Mouse (Mus musculus): Measurements from ENCODE around the gene March10. TPM values are rescaled to one million over a fixed set of nuclear protein-coding genes. Genes with fewer than 3 reads are reported as not detected.

The March10 gene
- not detected in 2 replicates for total RNA-seq (2021)
- long read RNA-seq, experiment 1: 0 reads
- long read RNA-seq, experiment 2: 0 reads

DNA sequence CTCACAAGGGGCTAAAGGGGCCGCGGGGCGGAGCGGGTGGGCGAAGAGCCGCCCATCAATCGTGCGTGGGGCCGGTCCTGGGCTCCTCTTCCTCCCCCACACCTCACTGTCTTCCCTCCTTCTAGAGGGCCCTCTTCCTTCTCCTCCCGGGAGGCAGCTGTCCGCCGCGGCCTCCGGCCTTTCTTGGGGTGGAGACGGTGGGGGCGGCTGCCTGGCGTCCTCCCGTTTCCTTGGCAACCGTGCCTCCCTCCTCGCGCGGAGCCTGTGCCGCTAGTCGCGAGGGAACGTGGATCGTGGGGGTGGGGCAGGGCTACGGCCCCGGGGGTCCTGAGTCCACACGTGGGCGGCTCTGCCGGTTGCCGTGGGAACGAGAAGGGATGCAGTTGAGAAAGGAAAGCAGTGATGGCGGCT is at the start of gene March10:
Gene March10, minus strand, starts transcription at position 239 of the 411 bp plus-strand sequence.
- DNase-seq: peak; percentile 50

DNA sequence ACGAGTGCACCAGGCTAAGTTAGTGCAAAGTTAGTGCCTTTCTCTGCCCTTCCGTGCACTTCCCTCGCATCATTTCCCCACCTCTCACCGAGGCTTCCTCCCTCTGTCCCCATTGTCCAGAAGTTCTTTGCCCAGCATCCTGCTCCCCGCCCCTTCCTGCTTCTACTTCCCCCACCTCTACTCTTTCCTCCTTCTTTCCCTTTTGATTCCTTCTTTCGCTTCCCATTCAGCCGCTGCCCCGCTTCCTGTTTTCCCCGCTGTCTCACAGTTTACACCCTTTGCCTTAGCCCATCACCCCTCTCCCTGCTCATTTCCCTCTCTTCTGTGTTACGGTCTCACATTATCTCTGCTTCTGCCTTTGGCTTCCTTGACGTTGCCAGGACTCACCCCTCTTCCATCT is 49.8 kb upstream of the March10 start:
- no peak for DNase-seq

DNA sequence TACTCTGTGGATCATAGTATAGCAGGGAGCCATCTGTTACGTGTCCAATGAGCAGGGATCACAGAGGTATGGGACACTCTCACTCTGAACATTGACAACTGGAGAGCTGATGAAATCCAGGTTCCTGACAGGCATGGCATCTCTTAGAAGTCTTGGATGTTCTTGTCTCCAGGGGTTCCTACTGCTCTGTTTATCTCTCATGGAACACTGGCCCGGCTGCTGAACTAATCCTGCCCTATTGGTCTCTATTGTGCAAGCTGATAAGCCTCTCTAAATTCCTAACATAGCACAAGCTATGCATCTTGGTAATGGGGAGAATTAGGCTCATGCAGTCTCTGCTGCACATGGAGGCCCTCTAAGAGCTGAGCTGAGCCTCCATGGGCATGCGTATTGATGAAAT is 48.5 kb upstream of the March10 start:
- DNase-seq: no peak

DNA sequence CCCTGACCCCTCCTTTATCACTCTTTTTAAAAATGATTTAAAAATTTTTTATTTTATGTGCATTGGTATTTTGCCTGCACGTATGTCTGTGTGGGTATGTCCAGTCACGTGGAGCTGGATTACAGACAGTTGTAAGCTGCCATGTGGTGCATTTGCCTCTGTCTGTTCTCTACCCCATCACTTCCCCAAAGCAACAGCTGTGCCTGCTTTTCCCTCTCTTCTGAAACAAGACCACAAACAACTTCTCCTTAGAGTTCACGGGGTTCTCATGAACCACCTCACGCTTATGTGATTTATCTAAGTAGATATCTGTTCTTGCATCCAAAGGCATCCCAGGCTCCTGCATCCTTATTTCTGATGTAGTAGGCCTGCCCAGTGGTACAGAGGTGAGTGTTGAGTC is 45.8 kb upstream of the March10 start:
- DNase-seq: no peak

DNA sequence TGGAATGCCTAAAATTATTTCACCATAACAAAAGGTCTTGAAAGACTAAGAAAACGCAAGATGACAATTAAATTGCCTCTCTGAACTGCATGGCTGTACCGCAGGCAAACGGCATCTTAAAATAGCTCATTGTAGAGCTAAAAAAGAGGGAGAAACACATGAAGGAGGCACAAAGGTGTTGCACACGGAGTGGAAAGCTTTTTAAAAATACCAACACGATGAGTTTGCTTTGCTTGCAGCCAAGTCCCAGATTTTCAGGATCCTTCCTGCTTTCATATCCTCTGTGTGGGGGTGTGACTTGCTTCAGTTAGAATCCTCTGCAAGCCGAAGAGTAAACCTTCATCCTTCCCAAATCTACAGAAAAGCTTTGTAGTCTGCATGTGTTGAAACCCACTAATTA is 41.0 kb upstream of the March10 start:
- no peak for DNase-seq

DNA sequence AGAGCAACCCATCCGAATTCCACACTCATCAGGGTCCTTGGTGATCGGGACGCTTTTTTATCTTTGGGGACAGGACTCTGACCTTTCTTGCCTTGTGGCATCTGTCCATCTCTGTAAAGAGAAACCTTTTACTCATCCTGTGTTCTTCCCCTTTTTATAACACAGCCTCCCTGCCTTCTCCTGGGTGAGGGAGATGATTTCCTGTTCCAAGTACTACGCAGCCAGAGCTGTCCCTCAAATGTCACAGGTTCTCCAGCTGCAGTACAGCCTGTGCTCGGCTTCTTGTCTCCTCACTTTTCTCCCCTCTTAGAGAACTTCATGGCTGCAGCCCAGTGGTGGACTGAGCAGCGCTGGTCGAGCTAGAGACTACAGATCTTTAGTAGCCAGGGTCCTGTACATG is 40.1 kb upstream of the March10 start:
- no peak for DNase-seq

DNA sequence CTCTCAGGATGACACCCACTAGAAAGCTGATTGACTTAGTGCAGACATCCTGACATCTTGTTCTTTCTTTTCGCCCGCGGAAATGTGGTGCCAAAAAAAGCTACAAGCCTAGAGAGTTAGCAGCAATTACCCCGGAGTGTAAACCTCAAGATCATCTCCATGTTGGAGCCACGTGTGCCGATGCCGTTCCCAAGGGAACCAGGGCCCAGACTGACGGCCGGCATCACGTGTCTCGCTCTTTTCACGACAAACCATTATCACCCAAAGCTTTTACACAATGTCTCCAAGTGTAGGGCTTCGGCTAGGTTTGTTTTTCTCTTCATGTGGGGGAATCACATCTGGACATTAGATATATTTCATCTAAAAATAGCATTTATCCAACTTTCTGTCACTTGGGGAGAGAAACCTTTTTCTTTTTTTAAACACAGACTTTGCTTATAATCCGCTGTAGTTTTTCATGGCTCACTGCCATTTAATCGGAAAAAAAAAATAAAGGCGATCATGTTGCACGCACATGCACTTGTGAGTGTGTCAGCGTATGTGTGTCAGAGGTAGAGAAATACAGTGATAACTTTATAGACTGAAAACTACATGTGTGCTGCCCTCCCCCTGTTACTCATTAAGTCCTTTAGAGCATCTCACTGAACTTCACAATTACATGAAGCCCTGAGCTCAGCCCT is 39.2 kb upstream of the March10 start:
- DNase-seq: peak; percentile 26

DNA sequence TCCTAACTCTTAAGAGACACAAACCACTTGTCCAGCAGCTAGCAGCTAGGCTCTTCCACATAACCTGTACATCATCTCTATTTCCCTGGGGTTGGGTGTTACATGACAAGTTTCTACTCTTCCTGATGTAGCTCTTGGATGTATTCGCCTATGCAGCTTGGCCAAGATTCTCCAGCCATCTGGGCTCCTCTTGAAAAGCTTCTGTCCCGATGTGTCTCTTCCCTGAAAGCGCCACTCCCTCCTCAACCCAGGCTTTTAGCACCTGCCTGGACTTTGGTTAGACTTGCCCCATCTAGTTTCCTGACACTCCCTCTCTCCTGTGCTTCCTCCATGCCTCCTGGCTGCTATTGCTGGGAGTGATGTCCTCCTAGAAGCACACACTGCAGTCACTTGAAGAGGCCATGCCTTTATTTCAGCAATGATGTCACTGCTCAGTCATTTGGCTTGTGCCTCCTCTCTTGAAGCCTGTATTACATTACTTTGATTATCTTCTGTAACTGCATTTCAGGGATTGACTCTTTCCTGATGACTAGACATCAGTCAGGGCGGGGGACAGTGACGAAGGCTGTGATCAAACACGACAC is 38.3 kb upstream of the March10 start:
- DNase-seq: no peak

DNA sequence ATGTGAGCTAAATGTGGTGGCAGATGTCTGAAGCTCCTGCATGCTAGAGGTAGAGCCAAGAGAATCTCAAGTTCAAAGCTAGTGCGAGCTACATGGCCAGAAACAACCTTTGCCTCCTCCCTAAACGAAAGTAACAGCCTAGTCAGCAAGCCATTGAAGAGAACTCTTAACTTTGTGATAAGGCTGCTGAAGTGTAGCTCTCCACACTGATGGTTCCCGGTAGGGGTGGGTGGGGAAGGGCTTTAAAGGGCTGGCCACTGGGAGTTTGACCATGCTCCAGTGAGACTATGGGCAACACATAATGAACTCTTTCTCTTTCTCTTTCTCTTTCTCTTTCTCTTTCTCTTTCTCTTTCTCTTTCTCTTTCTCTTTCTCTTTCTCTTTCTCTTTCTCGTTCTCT is 35.9 kb upstream of the March10 start:
- no peak for DNase-seq

DNA sequence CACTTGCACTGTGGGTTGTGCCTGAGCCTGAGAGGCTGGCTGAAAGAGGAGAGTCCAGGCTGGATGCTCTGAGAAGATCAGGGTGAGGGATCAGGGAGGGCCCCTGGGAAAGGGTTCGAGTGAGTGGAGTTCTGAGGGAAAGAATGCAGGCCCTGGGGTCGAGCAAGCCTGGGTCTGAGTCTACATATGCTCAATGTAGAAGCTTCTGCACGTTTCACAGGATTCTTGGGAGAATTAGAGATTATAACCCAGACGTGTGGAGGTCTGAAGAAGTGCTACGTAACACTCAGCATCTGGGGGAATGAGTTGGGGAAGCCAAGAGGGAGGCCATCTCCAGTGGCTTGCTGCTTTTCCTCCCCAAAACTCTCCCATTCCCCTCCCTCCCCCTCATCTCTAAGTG is 34.4 kb upstream of the March10 start:
- no peak for DNase-seq

DNA sequence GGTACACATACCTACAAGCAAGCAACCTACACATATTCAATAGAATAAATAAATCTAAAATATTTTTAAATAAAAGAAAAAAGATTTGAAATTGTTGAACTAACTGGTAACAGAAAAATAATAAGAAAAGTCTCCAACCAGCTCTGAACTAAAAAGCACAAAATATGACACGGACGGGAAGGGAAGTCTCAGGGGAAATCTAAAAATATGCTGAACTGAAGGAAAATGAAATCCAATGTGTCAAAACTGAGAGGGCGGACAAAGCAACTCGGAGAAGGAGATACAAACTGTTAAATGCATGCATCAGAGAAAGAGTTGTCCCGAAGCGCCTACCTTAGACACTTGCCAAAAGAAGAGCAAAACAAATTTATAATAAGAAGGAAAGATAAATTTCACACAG is 28.9 kb upstream of the March10 start:
- DNase-seq: no peak

DNA sequence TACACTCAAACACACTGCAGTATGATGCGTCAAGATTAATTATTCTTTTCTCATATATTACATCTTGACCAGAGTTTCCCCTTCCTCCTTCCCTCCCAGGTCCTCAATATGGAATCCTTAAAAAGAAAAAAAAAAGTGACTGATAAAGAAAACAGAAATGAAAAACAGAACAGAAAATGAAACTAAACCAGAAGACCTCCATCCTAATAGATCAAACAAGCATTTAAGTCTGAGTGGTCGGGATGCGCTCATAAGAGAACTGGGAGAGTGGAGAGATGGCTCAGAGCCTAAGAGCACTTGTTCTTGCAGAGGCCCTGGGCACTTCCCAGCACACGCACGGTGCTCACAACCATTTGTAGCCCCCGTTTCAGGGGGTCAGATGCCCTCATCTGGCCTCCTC is 28.5 kb upstream of the March10 start:
- no peak for DNase-seq

DNA sequence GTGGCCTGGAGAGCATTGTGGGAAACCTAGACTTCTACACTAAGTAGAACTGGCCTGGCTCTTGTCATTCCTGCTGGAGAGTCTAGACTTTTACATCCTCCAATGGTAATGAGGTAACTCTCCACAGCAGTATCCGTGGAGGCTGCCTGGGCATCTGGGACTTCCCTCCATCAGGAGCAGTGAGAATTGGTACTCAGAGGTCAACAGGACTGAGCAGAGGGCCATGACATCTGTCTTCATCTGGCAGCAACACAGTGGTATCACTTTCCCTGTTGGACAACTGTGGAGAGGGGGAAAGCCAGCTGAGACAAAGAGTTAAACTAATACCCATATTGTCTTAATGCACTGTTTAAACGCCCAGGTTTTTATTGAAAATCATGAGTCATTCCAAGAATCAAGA is 26.2 kb upstream of the March10 start:
- no peak for DNase-seq

DNA sequence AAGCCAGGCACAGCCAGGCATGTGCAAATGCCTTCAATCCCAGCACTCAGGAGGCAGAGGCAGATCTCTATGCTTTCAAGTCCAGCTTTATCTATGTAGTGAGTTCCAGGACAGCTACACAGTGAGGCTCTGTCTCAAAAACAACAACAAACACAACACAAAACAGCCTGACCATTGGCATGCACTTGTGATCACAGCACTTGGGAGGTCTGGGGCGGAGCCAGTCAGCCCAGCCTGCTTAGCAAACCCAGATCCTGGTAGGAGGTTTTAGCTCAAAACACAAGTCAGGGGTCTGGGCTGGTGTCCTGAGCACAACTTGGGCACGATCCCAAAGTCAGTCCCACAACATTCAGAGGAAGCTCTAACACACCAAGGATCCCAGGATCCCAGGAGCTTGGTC is 18.2 kb upstream of the March10 start:
- DNase-seq: no peak

DNA sequence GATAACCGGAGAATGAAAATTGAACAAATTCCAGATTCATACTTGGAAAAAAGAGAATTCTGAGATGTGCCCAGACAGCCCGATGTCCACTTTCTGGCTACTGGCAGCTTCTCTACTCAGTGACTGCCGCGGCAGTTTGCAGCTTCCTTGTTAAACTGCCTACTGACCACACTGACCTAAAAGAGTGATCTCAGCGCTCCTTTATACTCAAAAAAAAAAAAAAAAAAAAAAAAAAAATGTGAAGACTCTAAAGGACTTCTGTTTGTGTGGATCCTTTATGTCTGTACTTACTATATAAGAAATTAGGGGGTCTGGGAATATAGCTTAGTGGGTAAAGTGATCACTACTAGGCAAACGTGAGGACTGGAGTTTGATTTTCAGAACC is 17.8 kb upstream of the March10 start:
- no peak for DNase-seq

DNA sequence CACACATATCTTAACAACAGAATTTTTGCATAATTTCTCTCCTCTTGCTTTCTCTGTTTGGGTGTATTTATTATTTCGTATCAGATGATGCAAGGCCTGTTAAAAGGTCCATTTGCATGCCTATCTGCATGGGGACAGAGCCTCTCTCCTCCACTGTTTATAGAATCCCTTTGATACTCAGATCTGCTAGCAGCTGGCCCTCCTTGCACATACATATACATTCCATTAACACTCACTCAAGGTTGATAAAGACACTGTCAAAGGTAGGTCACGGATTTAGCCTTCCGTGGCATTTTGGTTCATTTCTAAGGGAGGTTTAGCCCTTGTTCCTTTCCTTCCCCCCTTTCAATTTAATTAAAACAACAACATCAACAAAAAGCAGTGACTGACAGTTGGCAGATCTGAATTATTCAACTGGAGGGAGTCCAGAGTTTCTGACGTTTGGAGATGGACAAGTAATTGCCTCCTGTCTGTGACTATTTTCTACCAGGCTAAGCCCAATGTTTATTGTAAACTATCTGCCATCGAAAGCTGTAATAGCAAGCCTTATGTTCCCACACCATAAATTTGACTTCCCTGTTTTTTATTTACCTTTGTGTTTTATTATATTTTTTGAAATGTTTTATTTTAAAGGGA is 17.3 kb upstream of the March10 start:
- no peak for DNase-seq

DNA sequence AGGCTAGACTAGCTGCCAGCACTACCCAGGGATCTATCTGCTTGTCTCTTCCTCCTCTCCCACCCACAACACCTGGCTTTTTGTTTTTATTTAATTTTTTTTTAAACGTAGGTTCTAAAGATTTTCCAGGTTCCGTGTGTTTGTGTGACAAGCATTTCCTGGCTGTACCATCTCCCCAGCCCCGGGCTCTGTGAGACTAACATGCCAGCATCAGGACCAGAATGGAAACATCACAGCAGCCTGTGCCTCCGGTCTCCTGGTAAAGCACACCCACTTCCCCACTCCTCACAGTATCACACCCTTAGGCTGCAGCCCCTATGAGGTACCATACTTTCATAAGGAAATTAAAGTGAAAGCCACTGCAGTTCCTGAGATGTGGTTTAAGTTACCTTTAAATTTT is 16.1 kb upstream of the March10 start:
- no peak for DNase-seq

DNA sequence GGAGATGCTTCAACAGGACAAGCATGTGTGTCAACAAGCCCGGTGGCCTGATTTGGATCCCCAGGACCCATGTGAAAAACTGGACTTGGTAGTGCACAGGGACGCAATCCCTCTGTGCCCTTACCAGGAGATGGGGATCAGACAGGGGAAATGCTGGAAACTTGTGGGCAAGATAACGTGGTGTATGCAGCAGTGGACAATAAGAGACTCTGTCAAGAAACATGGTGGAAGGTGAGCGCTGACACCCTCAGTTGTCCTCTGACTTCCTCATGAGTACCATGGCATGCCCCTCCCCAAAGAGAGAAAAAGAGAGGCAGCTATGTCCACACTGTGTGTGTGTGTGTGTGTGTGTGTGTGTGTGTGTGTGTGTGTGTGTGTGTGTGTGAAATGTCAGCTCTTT is 14.4 kb upstream of the March10 start:
- no peak for DNase-seq

DNA sequence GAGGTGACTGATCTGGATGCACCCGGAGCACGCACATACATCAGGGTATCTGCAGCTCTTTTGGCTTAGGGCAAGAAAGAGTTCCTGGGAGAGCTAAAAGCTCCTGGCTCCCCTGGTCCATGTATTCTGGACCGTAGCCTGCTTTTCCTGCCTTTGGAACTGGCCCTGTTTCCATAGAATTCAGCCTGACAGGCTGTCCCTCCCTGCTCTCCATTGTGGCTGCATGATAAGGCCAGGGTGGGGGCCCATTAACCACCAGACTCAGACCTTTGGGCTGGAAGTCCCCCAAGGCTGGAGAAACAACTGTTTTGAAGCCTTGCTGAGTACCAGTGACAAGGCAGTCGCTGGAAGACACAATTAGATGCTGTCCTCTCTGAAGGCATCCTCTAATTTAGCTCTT is 13.0 kb upstream of the March10 start:
- DNase-seq: no peak

DNA sequence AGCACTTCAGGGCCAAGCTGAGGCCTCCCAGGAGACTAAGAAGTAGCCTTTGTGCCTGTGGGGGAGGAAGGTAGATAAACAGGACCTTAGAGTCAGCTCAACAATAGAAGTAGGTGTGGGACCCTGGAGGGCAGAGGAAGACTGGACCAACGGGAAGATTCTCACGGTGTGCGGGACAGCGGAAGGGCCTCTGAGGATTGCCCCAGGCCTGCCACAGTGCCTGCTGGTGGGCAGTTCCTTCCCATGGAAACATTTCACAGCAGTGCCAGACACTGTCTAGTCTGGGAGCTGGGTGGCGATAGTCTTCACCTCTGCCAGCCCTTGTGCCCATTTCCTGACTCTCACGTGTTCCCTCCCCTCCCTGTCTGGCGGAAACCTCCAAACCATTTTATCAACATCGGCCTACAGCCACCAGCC is 12.6 kb upstream of the March10 start:
- no peak for DNase-seq

DNA sequence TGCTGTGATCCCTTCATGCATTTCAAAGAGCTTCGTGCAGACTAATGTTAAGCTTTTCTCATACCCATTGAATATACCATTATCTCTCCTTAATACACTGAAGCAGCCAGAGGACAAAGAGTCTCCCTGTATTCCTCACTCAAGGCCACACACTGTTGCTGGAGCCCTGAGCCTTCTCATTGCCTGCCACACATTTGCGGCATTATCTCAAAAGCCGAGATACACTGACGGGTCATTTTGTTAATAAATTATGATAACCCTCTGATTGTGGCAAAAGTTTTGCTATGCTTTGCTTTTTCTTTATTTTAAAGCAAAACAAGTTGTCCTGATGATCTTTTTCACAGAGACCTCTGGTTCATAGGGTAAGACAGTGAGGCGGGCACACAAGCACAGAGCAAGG is 11.9 kb upstream of the March10 start:
- no peak for DNase-seq

DNA sequence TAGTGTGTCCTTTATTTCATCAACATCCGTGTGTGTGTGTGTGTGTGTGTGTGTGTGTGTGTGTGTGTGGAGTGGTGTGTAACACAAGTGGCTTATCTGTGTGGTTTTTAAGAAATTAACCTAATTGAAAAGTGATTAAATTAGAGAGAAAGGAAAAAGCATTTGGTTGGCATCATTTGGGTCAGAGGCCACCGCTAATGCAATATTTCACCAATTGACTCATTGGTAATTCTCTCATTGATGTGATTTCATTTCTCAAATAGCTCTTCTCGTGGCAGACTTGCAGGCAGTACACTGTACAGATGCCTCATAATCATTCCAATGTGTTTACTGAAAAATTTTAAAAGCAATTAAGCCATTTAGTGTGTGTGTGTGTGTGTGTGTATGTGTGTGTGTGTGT is 11.3 kb upstream of the March10 start:
- DNase-seq: no peak

DNA sequence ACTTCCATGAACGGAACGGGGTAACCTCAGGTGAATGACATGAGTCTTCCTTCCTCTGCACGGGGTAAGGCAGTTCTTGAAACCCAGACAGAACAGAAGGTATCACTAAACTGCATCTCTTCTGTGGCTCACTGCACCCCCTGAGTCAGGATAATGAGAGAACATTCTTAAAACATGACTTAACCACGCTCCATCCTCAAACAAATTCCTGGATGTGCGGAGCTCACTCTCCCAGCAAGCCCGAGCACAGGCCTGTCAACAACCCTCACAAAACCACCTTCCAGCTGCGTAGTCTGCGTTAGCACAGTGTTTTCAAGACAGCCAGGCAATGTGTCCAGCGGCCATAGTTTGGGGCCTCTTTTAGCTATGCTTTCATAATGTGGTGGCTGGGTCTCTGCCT is 10.7 kb upstream of the March10 start:
- DNase-seq: no peak

DNA sequence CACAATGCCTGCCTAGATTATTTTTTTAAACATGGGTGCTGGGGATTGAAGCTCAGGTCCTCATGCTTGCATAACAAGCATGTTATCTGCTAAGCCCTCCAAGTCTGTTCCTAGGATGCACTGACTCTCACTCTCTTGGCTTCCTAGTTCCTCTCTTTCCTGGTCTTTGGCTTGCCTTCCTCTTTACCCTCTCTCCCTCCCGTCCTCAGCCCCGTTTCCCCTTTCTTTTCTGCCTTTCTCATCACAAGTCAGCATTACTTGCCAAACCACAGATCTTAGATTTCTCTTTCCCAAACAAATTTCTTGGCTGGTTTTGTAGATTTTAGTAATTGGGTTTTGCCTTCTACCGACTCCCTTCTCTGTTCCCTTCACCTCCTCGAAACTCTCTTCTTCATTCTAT is 10.2 kb upstream of the March10 start:
- no peak for DNase-seq
